Mouse (Mus musculus) limb, embryonic 11.5 days (tissue): ENCODE results near the gene Gm45713. TPM values are rescaled to one million over a fixed set of nuclear protein-coding genes. Genes with fewer than 3 reads are reported as not detected.

ENCODE experiments used
- ATAC-seq: fragments of 200-750 bp; cut with Nextera tagmentation; 2 replicates; pipeline ENCODE4 v1.8.0; 2017; ENCODE audit warnings: low read depth; ENCODE audit not compliant: insufficient number of reproducible peaks, low FRiP score, low TSS enrichment
- DNase-seq: peaks from one replicate; pipeline ENCODE4 v3.0.0-alpha.2; 2015; ENCODE audit warnings: low spot score
- H3K27ac ChIP-seq: fragments of 300-500 bp; sonication (generic); replicated peaks from 2 replicates; pipeline ENCODE4 v1.5.1; 2014; ENCODE audit warnings: low read depth, mild to moderate bottlenecking, low read length
- H3K27me3 ChIP-seq: fragments of 300-500 bp; sonication (generic); 2 replicates; pipeline ENCODE4 v1.6.1; 2014; ENCODE audit warnings: mild to moderate bottlenecking, low read length, mixed read lengths; ENCODE audit not compliant: control insufficient read depth, insufficient read depth
- H3K36me3 ChIP-seq: fragments of 300-500 bp; sonication (generic); 2 replicates; pipeline ENCODE4 v1.6.1; 2014; ENCODE audit warnings: mild to moderate bottlenecking, low read length, moderate library complexity, mixed read lengths; ENCODE audit not compliant: control insufficient read depth, insufficient read depth
- H3K4me1 ChIP-seq: fragments of 300-500 bp; sonication (generic); 2 replicates; pipeline ENCODE4 v1.6.1; 2014; ENCODE audit warnings: low read length, mixed read lengths; ENCODE audit not compliant: control insufficient read depth, insufficient read depth
- H3K4me2 ChIP-seq: fragments of 300-500 bp; sonication (generic); 2 replicates; pipeline ENCODE4 v1.6.1; 2014; ENCODE audit warnings: low read depth, mild to moderate bottlenecking, moderate library complexity; ENCODE audit not compliant: severe bottlenecking
- H3K4me3 ChIP-seq: fragments of 300-500 bp; sonication (generic); 2 replicates; pipeline ENCODE4 v1.5.1; 2014; ENCODE audit warnings: low read depth, low read length
- H3K9ac ChIP-seq: fragments of 300-500 bp; sonication (generic); 2 replicates; pipeline ENCODE4 v1.6.1; 2014; ENCODE audit warnings: mild to moderate bottlenecking, low read length
- H3K9me3 ChIP-seq: fragments of 300-500 bp; sonication (generic); 2 replicates; pipeline ENCODE4 v1.6.1; 2016; ENCODE audit warnings: low read length; ENCODE audit not compliant: control insufficient read depth
- WGBS: fragments of 180-500 bp; shearing (Covaris S2); extraction: QIAGEN DNeasy Blood & Tissue Kit; methylation state at CpG from one replicate; pipeline ENCODE4 v1.1.7; 2014; 5-methylcytosine and 5-hydroxymethylcytosine counted together
- polyA plus RNA-seq: library from polyadenylated mRNA; unstranded; fragments of >200 nt; fragmentation: Nextera tagmentation; extraction: Ambion mirVana; gene quantifications from 2 replicates; pipeline ENCODE4 v1.2.1, GENCODE M21; 2014

Gene Gm45713
- polyA plus RNA-seq, 1 experiment from 2014 or later: 0.45 TPM

DNA sequence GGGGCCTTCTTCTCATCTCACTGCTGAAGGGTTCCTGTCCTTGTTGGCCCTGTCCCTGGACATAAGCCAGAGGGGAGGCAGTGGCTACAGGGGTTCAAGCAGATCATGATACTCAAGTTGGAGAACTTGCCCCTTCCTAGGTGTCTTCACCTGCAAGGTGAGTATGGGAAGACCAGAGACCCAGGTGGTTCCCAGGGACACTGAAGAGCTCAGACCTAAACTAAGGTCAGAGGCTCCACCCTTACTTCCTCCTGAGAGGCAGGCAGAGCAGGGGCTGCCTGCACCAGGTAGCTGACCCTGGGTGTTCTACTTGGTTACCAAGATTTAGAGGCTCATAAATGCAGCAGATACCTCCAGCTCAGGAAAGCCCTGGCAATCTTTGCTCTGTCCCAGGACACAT, 14.1 kb downstream of the Gm45713 start:
- Histone ChIP-seq H3K9ac (no peak overlapping the region), H3K4me2 (no peak overlapping the region), H3K9me3 (no peaks in the 10 kb centered on the region), H3K36me3 (peaks cover 49% of the 10 kb centered on the region), H3K4me3 (no peak overlapping the region), H3K27me3 (no peaks in the 10 kb centered on the region), H3K27ac (no peak overlapping the region), H3K4me1 (peaks cover 29% of the 10 kb centered on the region)
- no peak for ATAC-seq
- no peak for DNase-seq

DNA sequence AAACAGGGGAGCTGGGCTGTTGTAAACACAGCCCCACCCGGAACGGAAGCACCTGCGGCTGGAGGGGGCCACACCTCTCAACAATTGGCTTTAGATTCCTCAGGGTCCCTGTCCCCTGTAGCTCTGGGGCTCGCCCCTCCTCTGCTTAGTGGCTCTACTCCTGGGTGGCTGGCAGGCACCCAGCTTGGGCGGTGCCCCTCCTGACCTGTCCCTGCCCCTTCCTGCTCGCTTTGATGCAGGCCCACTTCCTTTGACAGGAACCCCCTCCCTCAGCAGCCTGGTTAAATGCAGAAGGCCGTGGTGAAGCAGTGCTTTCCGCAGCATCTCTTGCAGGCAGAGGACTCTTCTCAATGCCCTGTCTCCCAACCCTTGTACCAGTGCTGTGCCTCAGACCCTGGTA, 14.6 kb downstream of the Gm45713 start:
- Histone ChIP-seq H3K27ac (no peak overlapping the region), H3K9me3 (no peaks in the 10 kb centered on the region), H3K4me3 (no peak overlapping the region), H3K36me3 (peaks cover 44% of the 10 kb centered on the region), H3K4me2 (no peak overlapping the region), H3K4me1 (peaks cover 23% of the 10 kb centered on the region), H3K27me3 (no peaks in the 10 kb centered on the region), H3K9ac (peak overlapping the region; percentile 27; the same call in 1 of the 2 replicates)
- no peak for ATAC-seq
- DNase-seq: no peak
- WGBS: 68% methylated on average over 8 of the region's 8 CpGs

DNA sequence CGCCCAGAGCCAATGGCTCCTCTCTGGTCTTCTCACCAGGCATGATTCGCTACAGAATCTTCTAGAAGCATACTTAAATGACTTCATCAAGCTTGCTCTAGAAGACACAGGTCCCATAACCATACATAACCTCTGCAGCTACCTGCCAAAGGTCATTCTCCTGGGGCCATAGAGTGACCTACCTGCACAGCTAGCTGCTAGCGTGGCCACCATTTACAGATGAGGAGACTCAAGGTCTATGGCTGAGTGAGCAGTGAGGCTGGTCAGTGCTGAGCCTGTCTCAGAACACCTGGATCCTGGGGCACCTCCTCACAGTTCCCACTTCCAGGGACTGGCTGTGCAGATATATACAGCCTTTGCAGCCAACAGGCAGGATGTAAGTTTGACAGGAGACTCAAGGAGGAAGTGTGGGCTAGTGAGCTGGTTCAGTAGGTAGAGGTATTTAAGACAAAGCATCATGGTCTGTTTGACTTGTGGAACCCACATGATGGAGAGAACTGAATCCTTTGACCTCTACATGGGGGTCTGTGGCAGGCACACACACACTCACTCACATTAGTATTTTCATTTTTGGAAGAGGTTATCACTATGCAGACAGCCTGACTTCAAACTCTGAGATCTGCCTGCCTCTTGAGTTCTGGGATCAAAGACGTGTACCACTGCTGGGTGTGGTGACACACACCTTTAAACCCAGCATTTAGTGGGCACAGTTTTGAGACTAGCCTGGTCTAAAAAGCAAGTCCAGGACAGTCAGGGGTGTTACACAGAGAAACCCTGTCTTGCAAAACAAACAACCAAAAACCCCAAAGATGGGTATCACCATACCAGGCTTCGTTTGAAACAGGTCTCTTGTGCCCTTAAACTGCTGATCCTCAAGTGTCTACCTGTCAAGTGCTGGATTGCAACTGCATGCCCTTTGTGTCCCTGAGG, 16.0 kb downstream of the Gm45713 start:
- Histone ChIP-seq H3K9ac (no peak overlapping the region), H3K27ac (0 out of 2 replicates have a peak overlapping the region, but pooled peaks have one; percentile 36), H3K4me1 (peaks cover 11% of the 10 kb centered on the region), H3K9me3 (no peaks in the 10 kb centered on the region), H3K27me3 (no peaks in the 10 kb centered on the region), H3K36me3 (peaks cover 30% of the 10 kb centered on the region), H3K4me2 (no peak overlapping the region), H3K4me3 (no peak overlapping the region)
- DNase-seq (no peak), ATAC-seq (no peak)
- WGBS: 81% methylated on average over 5 of the region's 5 CpGs

DNA sequence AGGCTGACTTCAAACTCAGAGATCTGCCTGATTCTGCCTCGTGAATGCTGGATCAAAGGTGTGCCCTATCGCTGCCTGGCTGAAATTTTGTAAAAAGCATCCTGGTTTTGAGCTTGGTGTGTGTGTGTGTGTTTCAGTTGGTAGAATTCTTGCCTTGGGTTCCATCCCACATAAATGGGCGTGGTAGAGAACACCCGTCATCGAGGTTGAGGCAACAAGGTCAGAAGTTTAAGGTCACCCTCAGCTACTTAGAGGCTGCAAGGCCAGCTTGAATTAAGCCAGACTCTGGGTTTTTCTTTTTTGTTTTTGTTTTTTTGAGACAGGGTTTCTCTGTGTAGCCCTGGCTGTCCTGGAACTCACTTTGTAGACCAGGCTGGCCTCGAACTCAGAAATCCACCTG, 17.7 kb downstream of the Gm45713 start:
- WGBS: 90% methylated on average over 6 of the region's 6 CpGs
- no peak overlapping the region for H3K4me2 ChIP-seq
- H3K9me3 ChIP-seq: no peaks in the 10 kb centered on the region
- H3K9ac ChIP-seq: no peak overlapping the region
- no peak overlapping the region for H3K27ac ChIP-seq
- H3K36me3 ChIP-seq: peaks cover 30% of the 10 kb centered on the region
- H3K4me1 ChIP-seq: peaks cover 11% of the 10 kb centered on the region
- H3K4me3 ChIP-seq: no peak overlapping the region
- ATAC-seq: no peak
- no peak for DNase-seq
- no peaks in the 10 kb centered on the region for H3K27me3 ChIP-seq

DNA sequence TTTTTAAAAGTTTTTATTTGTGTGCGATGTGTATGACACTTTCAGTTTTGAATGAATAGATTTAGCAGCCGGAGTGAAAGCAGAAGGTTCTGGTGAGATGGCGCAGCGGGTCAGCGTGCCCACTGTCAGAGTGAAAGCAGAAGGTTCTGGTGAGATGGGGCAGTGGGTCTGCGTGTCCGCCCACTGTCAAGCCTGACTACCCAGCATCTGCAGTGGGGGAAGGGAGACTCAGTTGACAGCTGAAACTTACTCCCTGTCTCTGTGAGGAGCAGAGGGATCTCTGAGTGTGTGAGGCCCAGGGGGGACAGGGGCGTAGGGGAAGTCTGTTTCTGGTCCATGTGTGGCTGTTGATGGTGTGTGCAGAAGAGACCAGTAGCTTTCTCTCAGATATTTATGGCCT, 18.5 kb downstream of the Gm45713 start:
- H3K4me1 ChIP-seq: peaks cover 5% of the 10 kb centered on the region; the same call in 1 of the 2 replicates
- H3K9ac ChIP-seq: no peak overlapping the region
- WGBS: 86% methylated on average over 8 of the region's 8 CpGs
- DNase-seq (no peak), ATAC-seq (no peak)
- H3K36me3 ChIP-seq: peaks cover 24% of the 10 kb centered on the region
- H3K4me3 ChIP-seq: no peak overlapping the region
- no peak overlapping the region for H3K4me2 ChIP-seq
- H3K27ac ChIP-seq: no peak overlapping the region
- no peaks in the 10 kb centered on the region for H3K27me3 ChIP-seq
- H3K9me3 ChIP-seq: no peaks in the 10 kb centered on the region

DNA sequence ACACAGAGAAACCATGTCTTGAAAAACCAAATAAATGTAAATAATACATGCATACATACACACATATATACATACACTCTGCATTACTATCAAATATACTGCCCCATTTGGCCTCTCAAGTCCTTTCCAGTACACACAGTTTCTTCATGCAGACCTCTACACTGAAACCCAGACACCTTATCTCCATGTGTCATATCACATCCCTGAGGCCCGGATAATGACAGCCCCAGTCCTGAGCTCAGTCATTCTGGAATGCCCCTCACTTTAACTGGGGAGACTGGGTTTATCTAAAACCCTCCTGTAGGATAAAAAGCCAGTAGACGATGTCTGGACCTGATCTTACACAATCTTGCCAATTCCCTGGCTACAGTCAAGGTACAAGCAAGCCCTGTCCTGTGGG, 22.6 kb downstream of the Gm45713 start:
- no peak for DNase-seq
- Histone ChIP-seq H3K9me3 (no peaks in the 10 kb centered on the region), H3K36me3 (no peaks in the 10 kb centered on the region), H3K4me3 (no peak overlapping the region), H3K4me1 (no peaks in the 10 kb centered on the region), H3K27me3 (no peaks in the 10 kb centered on the region), H3K27ac (no peak overlapping the region), H3K9ac (no peak overlapping the region), H3K4me2 (no peak overlapping the region)
- ATAC-seq: no peak
- WGBS: 92% methylated on average over 2 of the region's 2 CpGs

DNA sequence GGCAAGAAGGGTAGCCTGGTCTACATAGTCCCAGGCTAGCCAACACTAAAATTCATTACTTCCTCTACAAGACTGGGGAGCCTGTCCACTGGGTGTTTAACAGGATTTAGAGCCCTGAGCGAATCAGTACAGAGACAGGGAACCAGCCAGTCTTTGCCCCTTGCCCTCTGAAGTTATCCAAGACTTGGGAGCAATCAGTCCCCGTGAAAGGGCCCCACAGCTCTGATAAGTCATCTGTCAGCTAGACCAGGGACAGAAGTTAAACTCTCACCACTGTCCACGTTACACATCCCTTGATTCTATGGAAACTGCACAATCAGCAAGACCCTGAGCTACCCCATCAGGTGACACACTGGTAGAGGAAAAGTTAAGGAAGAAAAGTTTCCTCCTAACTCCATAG, 23.5 kb downstream of the Gm45713 start:
- ATAC-seq (no peak), DNase-seq (no peak)
- 62% methylated on average over 3 of the region's 3 CpGs for WGBS
- Histone ChIP-seq H3K9ac (no peak overlapping the region), H3K4me3 (no peak overlapping the region), H3K4me2 (no peak overlapping the region), H3K27me3 (no peaks in the 10 kb centered on the region), H3K36me3 (no peaks in the 10 kb centered on the region), H3K27ac (no peak overlapping the region), H3K4me1 (no peaks in the 10 kb centered on the region), H3K9me3 (no peaks in the 10 kb centered on the region)

DNA sequence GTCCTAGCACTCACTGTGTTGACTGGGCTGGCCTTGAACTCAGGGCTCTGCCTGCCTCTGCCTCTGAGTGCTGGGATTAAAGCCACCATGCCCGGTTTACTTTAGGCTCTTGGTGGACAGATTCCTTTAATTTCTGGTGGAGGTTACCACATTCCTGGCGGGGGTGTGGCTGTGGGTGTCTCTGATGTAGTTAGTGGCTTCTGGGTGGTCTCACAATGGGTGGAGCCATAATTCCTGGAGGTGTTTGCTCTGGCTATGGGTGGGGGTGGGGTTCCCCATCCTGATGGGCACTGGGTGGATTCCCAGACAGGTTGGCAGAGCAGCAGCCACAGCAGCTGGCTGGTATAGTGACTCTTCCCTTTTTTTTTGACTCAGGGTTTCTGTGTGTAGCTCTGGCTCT, 24.1 kb downstream of the Gm45713 start:
- no peak overlapping the region for H3K4me2 ChIP-seq
- no peak overlapping the region for H3K27ac ChIP-seq
- no peak for DNase-seq
- 69% methylated on average over 2 of the region's 2 CpGs for WGBS
- no peak overlapping the region for H3K9ac ChIP-seq
- no peak for ATAC-seq
- no peaks in the 10 kb centered on the region for H3K27me3 ChIP-seq
- no peaks in the 10 kb centered on the region for H3K4me1 ChIP-seq
- H3K36me3 ChIP-seq: no peaks in the 10 kb centered on the region
- no peak overlapping the region for H3K4me3 ChIP-seq
- H3K9me3 ChIP-seq: no peaks in the 10 kb centered on the region
